Mouse (Mus musculus) embryonic fibroblast, embryonic 13.5 days (primary cell): ENCODE measurements at regions not wholly inside any gene's neighbourhood (a gene's known extent, or its start where the extent isn't known, plus 50 kb on each side); places are given as distances from the start of the nearest gene placed in this dataset.
"Not testable (repeated sequence)": the region's sequence is repeated elsewhere in the genome, so short reads cannot be mapped to it uniquely, and the experiment has no call there.

Experiments used
- H3K27ac ChIP-seq: 2 replicates; pipeline ENCODE4 v1.5.1; 2012; ENCODE audit warnings: low read length, control low read depth, inconsistent platforms; ENCODE audit not compliant: insufficient read depth
- H3K4me1 ChIP-seq: 2 replicates; pipeline ENCODE4 v1.6.1; 2011; ENCODE audit warnings: low read length; ENCODE audit not compliant: control insufficient read depth, insufficient read depth
- H3K4me3 ChIP-seq: 2 replicates; pipeline ENCODE4 v1.5.1; 2011; ENCODE audit warnings: mild to moderate bottlenecking, control low read depth, low read length; ENCODE audit not compliant: insufficient read depth
- CTCF ChIP-seq: IDR thresholded peaks from 2 replicates; pipeline ENCODE4 v1.5.1; 2011; ENCODE audit warnings: mild to moderate bottlenecking, control low read depth, low read length, moderate library complexity, borderline replicate concordance; ENCODE audit not compliant: insufficient read depth
- POLR2A ChIP-seq: IDR thresholded peaks from 2 replicates; pipeline ENCODE4 v1.6.1; 2011; ENCODE audit warnings: low read depth, mild to moderate bottlenecking, control low read depth, low read length, moderate library complexity

- H3K4me3 ChIP-seq = no peak overlapping the region
- TF ChIP-seq POLR2A (no peak), CTCF (no peak)
- H3K4me1 ChIP-seq = no peaks in the 10 kb centered on the region; the same call in 1 of the 2 replicates
- no peak overlapping the region for H3K27ac ChIP-seq
Measured at GRCm38 (mm10) chr10:96267603-96268002, 131.2 kb downstream of the Gm5426 start.

GRCm38 (mm10) chr10:96273607-96274365 lies 137.4 kb downstream of the Gm5426 start:
- peaks cover 3% of the 10 kb centered on the region for H3K4me1 ChIP-seq
- TF ChIP-seq CTCF (no peak), POLR2A (no peak)
- H3K27ac ChIP-seq = peak overlapping the region; percentile 45; the same call in 1 of the 2 replicates
- no peak overlapping the region for H3K4me3 ChIP-seq

- TF ChIP-seq CTCF (no peak), POLR2A (no peak)
- H3K4me1 ChIP-seq = no peaks in the 10 kb centered on the region
- no peak overlapping the region for H3K4me3 ChIP-seq
- no peak overlapping the region for H3K27ac ChIP-seq
Measured at GRCm38 (mm10) chr10:96280149-96280548, 143.7 kb downstream of the Gm5426 start.

- H3K27ac ChIP-seq = no peak overlapping the region
- H3K4me3 ChIP-seq = no peak overlapping the region
- H3K4me1 ChIP-seq = no peaks in the 10 kb centered on the region
- no peak for TF ChIP-seq POLR2A
- no peak for TF ChIP-seq CTCF
Measured at GRCm38 (mm10) chr10:96285407-96286093, 149.1 kb downstream of the Gm5426 start.

- TF ChIP-seq CTCF = no peak
- no peak for TF ChIP-seq POLR2A
- no peak overlapping the region for H3K4me3 ChIP-seq
- H3K27ac ChIP-seq = no peak overlapping the region
- no peaks in the 10 kb centered on the region for H3K4me1 ChIP-seq
Measured at GRCm38 (mm10) chr10:96286094-96286485, 149.7 kb downstream of the Gm5426 start.

- H3K4me1 ChIP-seq = not testable (repeated sequence)
Measured at GRCm38 (mm10) chr10:96289005-96289404, 152.6 kb downstream of the Gm5426 start.

GRCm38 (mm10) chr10:96293622-96294021 lies 157.2 kb downstream of the Gm5426 start:
- H3K4me3 ChIP-seq = no peak overlapping the region
- TF ChIP-seq CTCF (no peak), POLR2A (no peak)
- H3K27ac ChIP-seq = no peak overlapping the region
- H3K4me1 ChIP-seq = no peaks in the 10 kb centered on the region

More at GRCm38 (mm10) chr10:96289005-96289404, 152.6 kb downstream of the Gm5426 start:
- H3K4me3 ChIP-seq, H3K27ac ChIP-seq: not testable (repeated sequence)

GRCm38 (mm10) chr10:96294666-96295065 lies 158.3 kb downstream of the Gm5426 start:
- no peak overlapping the region for H3K27ac ChIP-seq
- TF ChIP-seq POLR2A (no peak), CTCF (no peak)
- no peak overlapping the region for H3K4me3 ChIP-seq
- H3K4me1 ChIP-seq = no peaks in the 10 kb centered on the region

GRCm38 (mm10) chr10:96297658-96298057 lies 161.3 kb downstream of the Gm5426 start:
- H3K4me1 ChIP-seq = no peaks in the 10 kb centered on the region
- no peak overlapping the region for H3K4me3 ChIP-seq
- no peak for TF ChIP-seq POLR2A
- TF ChIP-seq CTCF = no peak
- no peak overlapping the region for H3K27ac ChIP-seq

- TF ChIP-seq CTCF (no peak), POLR2A (no peak)
- H3K27ac ChIP-seq = no peak overlapping the region
- no peaks in the 10 kb centered on the region for H3K4me1 ChIP-seq
- no peak overlapping the region for H3K4me3 ChIP-seq
Measured at GRCm38 (mm10) chr10:96298566-96298965, 162.2 kb downstream of the Gm5426 start.

GRCm38 (mm10) chr10:96305701-96306100 lies 169.3 kb downstream of the Gm5426 start:
- H3K4me3 ChIP-seq = no peak overlapping the region
- H3K27ac ChIP-seq = peak overlapping the region; percentile 31
- TF ChIP-seq CTCF = no peak
- no peak for TF ChIP-seq POLR2A
- no peaks in the 10 kb centered on the region for H3K4me1 ChIP-seq
